Mouse (Mus musculus): Measurements from ENCODE around the gene Fbxl4.

DNA sequence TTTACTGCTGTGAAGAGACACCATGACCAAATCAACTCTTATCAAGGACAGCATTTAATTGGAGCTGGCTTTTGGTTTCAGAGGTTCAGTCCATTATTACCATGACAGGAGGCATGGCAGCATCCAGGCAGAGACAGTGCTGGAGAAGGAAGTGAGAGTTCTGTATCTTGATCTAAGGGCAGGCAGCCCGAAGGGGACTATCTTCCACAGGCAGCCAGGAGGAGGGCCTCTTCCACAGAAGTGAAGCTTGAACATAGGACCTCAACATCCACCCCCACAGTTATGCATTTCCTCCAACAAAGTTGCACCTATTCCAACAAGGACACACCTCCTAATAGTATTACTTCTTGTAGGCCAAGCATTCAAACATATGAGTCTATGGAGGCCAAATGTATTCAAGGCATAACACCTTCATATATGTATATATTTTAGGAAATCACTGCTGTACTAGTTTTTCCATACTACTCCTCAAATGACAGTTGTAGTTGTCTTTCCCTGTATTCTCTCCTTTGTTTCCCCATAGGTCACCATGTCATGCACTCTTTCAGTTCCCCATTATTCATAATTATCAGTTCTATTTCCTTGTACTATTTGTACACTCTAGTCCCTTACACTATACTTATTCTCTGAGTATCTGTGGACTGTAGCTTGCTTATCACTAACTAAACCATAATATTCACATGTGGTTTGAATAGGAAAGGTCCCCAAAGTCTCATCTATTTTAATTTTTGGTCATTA lies 26.4 kb downstream of the Fbxl4 start:
- no peak for TF ChIP-seq CTCF (IDR thresholded peaks at IDR 0.05; ENCODE audit: borderline replicate concordance, insufficient read depth, low read depth, low read length)
- TF ChIP-seq POLR2A (IDR thresholded peaks at IDR 0.05; ENCODE audit: borderline replicate concordance, insufficient read depth, low read length), result no peak

Measured in cerebellum, adult 2 months (tissue).